9 mouse cellular contexts compared by ENCODE assay signal in the genomic region with DNA sequence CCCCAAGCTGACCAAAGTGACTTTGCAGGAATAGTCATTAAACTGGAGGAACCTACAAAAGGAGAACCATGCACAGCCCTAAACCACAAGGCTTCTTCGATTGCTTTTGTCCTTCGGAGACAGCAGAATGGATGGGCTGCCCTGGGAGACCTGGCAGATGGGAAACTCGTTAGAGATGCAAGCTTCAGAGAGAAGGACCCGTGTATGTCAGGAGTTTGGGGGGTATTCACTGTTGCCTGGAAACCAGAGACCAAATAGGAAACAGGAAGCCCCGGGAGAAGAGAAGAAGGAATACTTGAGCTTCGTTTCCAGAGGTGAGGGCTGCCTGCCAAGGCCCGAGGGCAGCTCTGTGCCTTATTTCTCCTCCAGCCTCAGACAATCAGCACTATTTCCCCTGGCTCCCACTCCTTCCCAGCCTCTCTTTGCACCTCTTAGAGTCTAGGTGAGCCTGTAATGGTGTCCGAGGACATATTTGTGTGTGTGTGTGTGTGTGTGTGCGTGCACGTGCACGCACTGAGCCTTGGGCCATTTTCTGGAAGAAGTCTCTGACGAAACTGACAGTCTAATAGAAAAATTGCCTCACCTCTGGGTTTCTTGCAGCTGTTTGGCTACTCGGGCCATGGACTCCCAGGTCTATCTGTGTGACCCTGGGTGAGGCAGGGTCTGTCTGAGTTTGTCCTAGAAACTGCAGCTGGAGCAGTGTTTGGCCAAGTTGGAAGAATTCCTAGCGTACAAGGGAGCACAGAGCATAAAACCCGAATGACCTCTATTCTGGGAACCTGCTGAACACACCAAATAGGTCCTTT. TPM values are rescaled to one million over a fixed set of nuclear protein-coding genes. Genes with fewer than 3 reads are reported as not detected.
DNase-seq lines count a peak whose midpoint lies in the region; ATAC-seq lines count a peak whose summit lies in the region.
"Had no signal": no experiment of that assay in that cellular context is flagged by ENCODE, and none has a peak within 500 bp of the region (broad histone marks: within the 10 kb centered on the region; RNA-seq: fewer than 3 reads in every experiment).

No protein-coding gene starts in this region.

- H3K27me3 ChIP-seq in kidney, embryonic 15.5 days, result no peaks in the 10 kb centered on the region
- no peaks in the 10 kb centered on the region for H3K27me3 ChIP-seq in embryonic facial prominence, embryonic 15.5 days
- no peaks in the 10 kb centered on the region for H3K27me3 ChIP-seq in midbrain, embryonic 14.5 days (ENCODE audit: control insufficient read depth, insufficient read depth, low read length)

- no peaks in the 10 kb centered on the region for H3K9me3 ChIP-seq in kidney, embryonic 15.5 days (replicated peaks)
- no peaks in the 10 kb centered on the region for H3K9me3 ChIP-seq in embryonic facial prominence, embryonic 15.5 days (replicated peaks)
- no peaks in the 10 kb centered on the region for H3K9me3 ChIP-seq in midbrain, embryonic 14.5 days (ENCODE audit: control insufficient read depth, low read length)
- H3K9me3 ChIP-seq: liver, embryonic 15.5 days had no signal

- DNase-seq in kidney, adult 8-10 months, result no peak
- peak; percentile 45 for DNase-seq in heart, postnatal 4 days
- peak; percentile 77 for DNase-seq in midbrain, embryonic 14.5 days
- DNase-seq in cerebellum, postnatal 36 days, result no peak
- DNase-seq in cerebellum, adult 11-12 months, result no peak
- DNase-seq in cerebellum, adult 8-10 months, result no peak

- WGBS in kidney, embryonic 15.5 days, result 39% methylated on average over 15 of the region's 15 CpGs
- 30% methylated on average over 15 of the region's 15 CpGs for WGBS in embryonic facial prominence, embryonic 15.5 days
- WGBS in midbrain, embryonic 14.5 days, result 40% methylated on average over 15 of the region's 15 CpGs

- no peaks in the 10 kb centered on the region for H3K36me3 ChIP-seq in kidney, embryonic 15.5 days
- H3K36me3 ChIP-seq in embryonic facial prominence, embryonic 15.5 days, result no peaks in the 10 kb centered on the region
- no peaks in the 10 kb centered on the region for H3K36me3 ChIP-seq in midbrain, embryonic 14.5 days (ENCODE audit: control insufficient read depth, insufficient read depth, low read length)
- H3K36me3 ChIP-seq: liver, embryonic 15.5 days had no signal

- H3K27ac ChIP-seq in kidney, embryonic 15.5 days, result peak overlapping the region; percentile 32; the same call in 1 of the 2 replicates
- peak overlapping the region; percentile 85 for H3K27ac ChIP-seq in embryonic facial prominence, embryonic 15.5 days (replicated peaks)
- H3K27ac ChIP-seq in midbrain, embryonic 14.5 days (replicated peaks; ENCODE audit: low read depth, low read length), result peak overlapping the region; percentile 66
- H3K27ac ChIP-seq: liver, embryonic 15.5 days had no signal

- no peak overlapping the region for H3K9ac ChIP-seq in kidney, embryonic 15.5 days
- H3K9ac ChIP-seq in embryonic facial prominence, embryonic 15.5 days, result no peak overlapping the region
- no peak overlapping the region for H3K9ac ChIP-seq in midbrain, embryonic 14.5 days (replicated peaks; ENCODE audit: low read length)
- H3K9ac ChIP-seq: liver, embryonic 15.5 days had no signal

- H3K4me3 ChIP-seq in kidney, embryonic 15.5 days (replicated peaks), result no peak overlapping the region
- no peak overlapping the region for H3K4me3 ChIP-seq in embryonic facial prominence, embryonic 15.5 days (replicated peaks)
- H3K4me3 ChIP-seq in midbrain, embryonic 14.5 days (replicated peaks; ENCODE audit: low read depth, low read length), result no peak overlapping the region
- H3K4me3 ChIP-seq: liver, embryonic 15.5 days had no signal

- no peak overlapping the region for H3K4me2 ChIP-seq in kidney, embryonic 15.5 days
- H3K4me2 ChIP-seq in embryonic facial prominence, embryonic 15.5 days (replicated peaks), result 0 out of 2 replicates have a peak overlapping the region, but pooled peaks have one; percentile 10
- H3K4me2 ChIP-seq in midbrain, embryonic 14.5 days (ENCODE audit: low read length), result peak overlapping the region; percentile 19; the same call in 1 of the 2 replicates
- H3K4me2 ChIP-seq: liver, embryonic 15.5 days had no signal

- no peak for ATAC-seq in kidney, embryonic 15.5 days (replicated peaks; ENCODE audit: low FRiP score)
- peak; percentile 40 for ATAC-seq in embryonic facial prominence, embryonic 15.5 days (ENCODE audit: insufficient number of reproducible peaks, low FRiP score, low TSS enrichment, low read depth)
- ATAC-seq in midbrain, embryonic 14.5 days (ENCODE audit: low FRiP score, low TSS enrichment), result peak; percentile 76

- peaks cover 33% of the 10 kb centered on the region for H3K4me1 ChIP-seq in kidney, embryonic 15.5 days
- H3K4me1 ChIP-seq in embryonic facial prominence, embryonic 15.5 days, result peaks cover 57% of the 10 kb centered on the region
- peaks cover 29% of the 10 kb centered on the region for H3K4me1 ChIP-seq in midbrain, embryonic 14.5 days (ENCODE audit: control insufficient read depth, insufficient read depth, low read length)

RNA-seq across cellular contexts. Expression of gene Fam20b, which starts 35.9 kb away (rescaled TPM):
- 32.0 and 33.5 TPM in 2 replicates for polyA plus RNA-seq in kidney, embryonic 15.5 days (2015; fragmentation: Nextera tagmentation; extraction: Ambion mirVana)
- 26.9 and 28.0 TPM in 2 replicates for polyA plus RNA-seq in embryonic facial prominence, embryonic 15.5 days (2015; fragmentation: Nextera tagmentation; extraction: Ambion mirVana)
- 10 to 100 TPM; 52.3 to 54.3 TPM for total RNA-seq in heart, postnatal 4 days (2021)
- 28.2 and 34.3 TPM in 2 replicates for polyA plus RNA-seq in midbrain, embryonic 14.5 days (2014; fragmentation: Nextera tagmentation; extraction: Ambion mirVana)

Comparison
In these comparisons a context has a peak if more than half of its experiments do, and no peak if none do; other contexts are left out.
1. H3K27ac ChIP-seq: peak in every context shown above with its lines; median percentile 85 in embryonic facial prominence, embryonic 15.5 days; 66 in midbrain, embryonic 14.5 days; 32 in kidney, embryonic 15.5 days.
2. DNase-seq: peak in heart, postnatal 4 days (single experiment) and midbrain, embryonic 14.5 days (single experiment); none in kidney, adult 8-10 months (0 of 2), cerebellum, postnatal 36 days (0 of 2), cerebellum, adult 11-12 months (single experiment) and cerebellum, adult 8-10 months (single experiment).